Mouse (Mus musculus) cerebellum, postnatal 4 days (tissue): Measurements from ENCODE around the gene Csf2rb.
"Not testable (repeated sequence)": the region's sequence is repeated elsewhere in the genome, so short reads cannot be mapped to it uniquely, and the experiment has no call there.

Experiments
- DNase-seq, 2 experiments: peaks; one replicate each; pipeline ENCODE4 v3.0.0; 2022; ENCODE audit warnings: low spot score in 2 of 2, mixed read lengths in 1 of 2

Gene Csf2rb

GRCm38 (mm10) chr15:78327753-78328341 is 2.3 kb downstream of the Csf2rb start:
- not testable (repeated sequence) for DNase-seq

- no peak for DNase-seq
Measured at GRCm38 (mm10) chr15:78328520-78329097, 3.1 kb downstream of the Csf2rb start.

- DNase-seq = not testable (repeated sequence)
Measured at GRCm38 (mm10) chr15:78329972-78330371, 4.4 kb downstream of the Csf2rb start.

- DNase-seq = no peak
Measured at GRCm38 (mm10) chr15:78330706-78331105, 5.2 kb downstream of the Csf2rb start.

GRCm38 (mm10) chr15:78331523-78332340 is 6.2 kb downstream of the Csf2rb start:
- no peak for DNase-seq

- no peak for DNase-seq
Measured at GRCm38 (mm10) chr15:78332981-78333380, 7.4 kb downstream of the Csf2rb start.

GRCm38 (mm10) chr15:78334380-78334779 is 8.8 kb downstream of the Csf2rb start:
- DNase-seq = no peak

- peak in 1 of 2 experiments; percentile 60 for DNase-seq
Measured at GRCm38 (mm10) chr15:78339627-78340423, 14.3 kb downstream of the Csf2rb start.

- not testable (repeated sequence) for DNase-seq
Measured at GRCm38 (mm10) chr15:78340919-78341318, 15.4 kb downstream of the Csf2rb start.

GRCm38 (mm10) chr15:78343683-78344082 is 18.1 kb downstream of the Csf2rb start:
- no peak for DNase-seq

GRCm38 (mm10) chr15:78344567-78344966 is 19.0 kb downstream of the Csf2rb start:
- no peak for DNase-seq

- no peak for DNase-seq
Measured at GRCm38 (mm10) chr15:78351586-78352165, 26.1 kb downstream of the Csf2rb start.

GRCm38 (mm10) chr15:78354958-78355357 is 29.4 kb downstream of the Csf2rb start:
- peak in 1 of 2 experiments; percentile 60 for DNase-seq

GRCm38 (mm10) chr15:78355548-78355947 is 30.0 kb downstream of the Csf2rb start:
- DNase-seq = no peak

GRCm38 (mm10) chr15:78365916-78366315 is 40.4 kb downstream of the Csf2rb start:
- DNase-seq = no peak

GRCm38 (mm10) chr15:78366875-78367274 is 41.3 kb downstream of the Csf2rb start:
- no peak for DNase-seq

GRCm38 (mm10) chr15:78367811-78368210 is 42.3 kb downstream of the Csf2rb start:
- no peak for DNase-seq

GRCm38 (mm10) chr15:78368926-78369346 is 43.4 kb downstream of the Csf2rb start:
- peak in 1 of 2 experiments; percentile 54 for DNase-seq

GRCm38 (mm10) chr15:78369641-78370040 is 44.1 kb downstream of the Csf2rb start:
- DNase-seq = no peak

GRCm38 (mm10) chr15:78372796-78373195 is 47.2 kb downstream of the Csf2rb start:
- no peak for DNase-seq

GRCm38 (mm10) chr15:78374204-78374603 is 48.7 kb downstream of the Csf2rb start:
- DNase-seq = peak in 1 of 2 experiments; percentile 78
